Mouse (Mus musculus) testis, adult 2 months (tissue): ENCODE measurements around the gene Rxra. TPM values are rescaled to one million over a fixed set of nuclear protein-coding genes. Genes with fewer than 3 reads are reported as not detected.

Experiments used
- H3K27ac ChIP-seq: fragments of 200-500 bp; 2 replicates; pipeline ENCODE4 v1.5.1; 2012; ENCODE audit warnings: low read depth, low read length; ENCODE audit not compliant: control insufficient read depth, insufficient read depth
- H3K27me3 ChIP-seq: fragments of 200-500 bp; 2 replicates; pipeline ENCODE4 v1.6.1; 2012; ENCODE audit warnings: mild to moderate bottlenecking, low read length, moderate library complexity; ENCODE audit not compliant: control insufficient read depth, insufficient read depth
- H3K36me3 ChIP-seq: fragments of 200-500 bp; 2 replicates; pipeline ENCODE4 v1.6.1; 2012; ENCODE audit warnings: mild to moderate bottlenecking, low read length; ENCODE audit not compliant: control insufficient read depth, insufficient read depth
- H3K4me1 ChIP-seq: fragments of 200-500 bp; 2 replicates; pipeline ENCODE4 v1.6.1; 2012; ENCODE audit warnings: low read length; ENCODE audit not compliant: control insufficient read depth, insufficient read depth
- H3K4me3 ChIP-seq: fragments of 200-500 bp; 2 replicates; pipeline ENCODE4 v1.5.1; 2012; ENCODE audit warnings: low read depth, mild to moderate bottlenecking, low read length, moderate library complexity, mixed read lengths; ENCODE audit not compliant: control insufficient read depth
- CTCF ChIP-seq: fragments of 200-500 bp; IDR thresholded peaks from 2 replicates; pipeline ENCODE4 v1.5.1; 2012; ENCODE audit warnings: low read depth, mild to moderate bottlenecking, inconsistent platforms, low read length, moderate library complexity; ENCODE audit not compliant: control insufficient read depth, insufficient read depth, insufficient replicate concordance
- POLR2A ChIP-seq: fragments of 200-500 bp; IDR thresholded peaks from 2 replicates; pipeline ENCODE4 v1.6.1; 2012; ENCODE audit warnings: low read depth, mild to moderate bottlenecking, inconsistent platforms, low read length, moderate library complexity; ENCODE audit not compliant: control insufficient read depth
- polyA plus RNA-seq: library from polyadenylated mRNA; depleted of rRNA; stranded (reverse); fragments of >200 nt; gene quantifications from 2 replicates; pipeline ENCODE4 v1.2.3, GENCODE M21; 2012; rRNA removed

The Rxra gene
- polyA plus RNA-seq, 1 experiment = 54.3 TPM

DNA sequence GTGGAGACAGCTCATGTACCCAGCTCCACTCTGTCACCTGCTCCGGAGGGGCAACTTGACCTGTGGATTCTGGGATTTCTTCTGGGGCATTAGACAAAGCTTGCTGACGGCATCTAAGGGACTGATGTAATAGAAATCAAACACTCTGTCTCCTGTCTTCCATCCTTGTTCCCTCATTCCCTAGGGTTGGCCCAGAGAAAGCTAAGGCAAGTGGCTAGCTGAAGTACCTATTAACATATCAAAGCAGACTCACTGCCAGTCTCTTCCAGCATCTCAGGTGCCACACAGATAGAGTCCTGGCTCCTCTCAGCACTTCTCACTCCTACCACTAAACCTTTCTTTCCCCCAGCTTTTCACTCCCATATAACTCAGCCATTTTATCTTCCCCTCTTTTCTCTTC is 124.8 kb downstream of the Rxra start:
- H3K27ac ChIP-seq = no peak overlapping the region
- no peak overlapping the region for H3K4me3 ChIP-seq

DNA sequence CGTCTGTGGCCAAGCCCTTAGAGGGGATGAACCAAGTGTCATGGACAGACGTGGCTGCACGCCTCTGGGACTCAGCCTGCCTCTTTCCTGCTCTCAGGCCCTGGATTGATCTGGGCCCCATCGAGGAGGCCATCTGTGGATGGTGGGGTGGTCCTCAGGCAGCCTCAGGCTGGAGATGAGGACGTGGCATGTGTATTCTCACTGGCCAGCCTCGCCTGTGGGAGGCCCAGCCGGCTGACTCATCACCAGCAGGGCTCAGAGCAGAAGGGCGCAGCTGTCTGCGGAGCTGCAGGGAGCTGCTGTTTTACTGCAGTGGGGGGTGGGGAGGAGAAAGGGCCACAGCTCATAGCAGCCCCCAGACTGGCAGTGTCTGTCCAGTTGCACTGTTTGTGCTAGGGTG is 126.3 kb downstream of the Rxra start:
- Histone ChIP-seq H3K36me3 (no peaks in the 10 kb centered on the region), H3K4me3 (no peak overlapping the region), H3K27me3 (no peaks in the 10 kb centered on the region), H3K27ac (no peak overlapping the region), H3K4me1 (no peaks in the 10 kb centered on the region; the same call in 1 of the 2 replicates)
- TF ChIP-seq POLR2A (no peak), CTCF (no peak)

More for the DNA sequence above, 124.8 kb downstream of the Rxra start:
- Histone ChIP-seq H3K4me1 (no peaks in the 10 kb centered on the region; the same call in 1 of the 2 replicates), H3K27me3 (no peaks in the 10 kb centered on the region), H3K36me3 (no peaks in the 10 kb centered on the region)
- TF ChIP-seq POLR2A (no peak), CTCF (no peak)

DNA sequence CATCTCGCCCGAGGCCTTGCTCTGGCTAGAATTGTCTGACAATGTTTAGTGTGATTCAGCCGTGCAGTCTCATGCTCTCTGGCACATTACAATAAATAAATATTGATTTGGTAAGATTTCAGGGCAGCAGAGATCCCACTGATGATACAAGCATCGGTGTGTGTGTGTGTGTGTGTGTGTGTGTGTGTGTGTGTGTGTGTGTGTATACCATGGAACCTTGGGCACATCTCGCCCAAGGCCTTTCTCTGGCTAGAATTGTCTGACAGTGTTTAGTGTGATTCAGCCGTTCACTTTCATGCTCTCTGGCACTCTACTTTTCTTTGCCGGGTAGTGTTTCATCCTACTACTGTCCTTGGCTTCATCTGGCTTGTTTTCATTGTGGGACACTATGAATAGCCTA is 130.5 kb downstream of the Rxra start:
- TF ChIP-seq POLR2A = no peak
- no peak for TF ChIP-seq CTCF
- H3K36me3 ChIP-seq = no peaks in the 10 kb centered on the region
- no peak overlapping the region for H3K27ac ChIP-seq
- no peak overlapping the region for H3K4me3 ChIP-seq
- H3K4me1 ChIP-seq = no peaks in the 10 kb centered on the region
- H3K27me3 ChIP-seq = no peaks in the 10 kb centered on the region

DNA sequence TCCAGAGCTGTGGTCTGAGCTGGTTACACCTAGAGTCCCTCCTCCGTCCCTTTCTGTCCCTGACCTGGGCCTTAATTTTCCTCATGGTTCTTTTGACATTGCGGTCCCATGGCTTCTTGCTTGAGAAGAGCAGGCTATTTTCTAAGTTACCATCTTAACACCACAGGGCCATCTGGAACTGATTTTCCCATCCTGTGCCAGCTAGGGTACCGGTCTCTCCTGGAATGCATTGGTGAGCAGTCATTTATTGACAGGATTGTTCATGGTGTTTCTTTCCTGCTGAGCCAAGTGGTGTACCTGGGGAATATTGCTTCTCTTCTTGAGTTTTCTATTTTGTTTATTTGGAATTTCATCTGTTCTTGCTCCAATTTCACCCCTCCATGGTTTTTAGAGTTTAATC is 131.4 kb downstream of the Rxra start:
- no peaks in the 10 kb centered on the region for H3K4me1 ChIP-seq
- no peaks in the 10 kb centered on the region for H3K36me3 ChIP-seq
- H3K27ac ChIP-seq = no peak overlapping the region
- H3K27me3 ChIP-seq = no peaks in the 10 kb centered on the region
- H3K4me3 ChIP-seq = no peak overlapping the region
- no peak for TF ChIP-seq CTCF
- TF ChIP-seq POLR2A = no peak

DNA sequence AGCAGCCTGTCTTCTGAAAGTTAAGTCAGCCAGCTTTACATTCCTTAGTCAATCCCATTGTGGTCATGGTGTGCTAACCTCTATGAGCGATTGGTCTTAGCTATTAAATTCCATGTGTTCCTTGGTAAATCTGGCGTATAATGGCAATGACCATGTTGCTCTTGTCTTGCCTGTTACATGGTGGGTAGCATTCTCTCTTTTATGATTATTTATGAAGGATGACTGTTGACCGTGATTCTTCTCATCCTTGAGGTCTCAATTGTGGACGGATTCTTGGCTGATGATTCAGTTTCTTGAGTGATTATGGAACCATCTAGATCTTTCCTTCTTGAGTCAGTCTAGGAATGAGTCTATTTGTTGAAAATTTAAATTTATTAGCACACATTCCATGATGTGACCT is 133.7 kb downstream of the Rxra start:
- no peak overlapping the region for H3K4me3 ChIP-seq
- H3K27ac ChIP-seq = no peak overlapping the region
- H3K36me3 ChIP-seq = no peaks in the 10 kb centered on the region
- H3K27me3 ChIP-seq = no peaks in the 10 kb centered on the region
- H3K4me1 ChIP-seq = no peaks in the 10 kb centered on the region
- TF ChIP-seq POLR2A = no peak
- no peak for TF ChIP-seq CTCF

Other genes starting within 250 kb of the Rxra start
- 35.7 and 56.1 TPM in 2 replicates for gene Vav2, start 249.4 kb upstream of the Rxra start, polyA plus RNA-seq
- gene Brd3os, start 234.1 kb upstream of the Rxra start, polyA plus RNA-seq = 9.7 and 13.3 TPM in 2 replicates
- gene Brd3, start 168.8 kb upstream of the Rxra start, polyA plus RNA-seq = 109 and 119 TPM in 2 replicates
- 25.6 and 27.2 TPM in 2 replicates for gene Wdr5, start 161.3 kb upstream of the Rxra start, polyA plus RNA-seq
- gene Col5a1, start 210.0 kb downstream of the Rxra start, polyA plus RNA-seq = 14.2 and 18.6 TPM in 2 replicates